Mouse (Mus musculus) midbrain, embryonic 13.5 days (tissue): Measurements from ENCODE around the gene Gm5965. TPM values are rescaled to one million over a fixed set of nuclear protein-coding genes. Genes with fewer than 3 reads are reported as not detected.
"Not testable (repeated sequence)": the region's sequence is repeated elsewhere in the genome, so short reads cannot be mapped to it uniquely, and the experiment has no call there.

Source experiments
- ATAC-seq: fragments of 200-750 bp; cut with Nextera tagmentation; 2 replicates; pipeline ENCODE4 v1.8.0; 2017; ENCODE audit warnings: mild to moderate bottlenecking, moderate TSS enrichment, moderate library complexity
- H3K27ac ChIP-seq: fragments of 300-500 bp; sonication (generic); 2 replicates; pipeline ENCODE4 v1.5.1; 2015; ENCODE audit warnings: inconsistent platforms, mild to moderate bottlenecking, moderate library complexity
- H3K27me3 ChIP-seq: fragments of 300-500 bp; sonication (generic); 2 replicates; pipeline ENCODE4 v1.6.1; 2015; ENCODE audit warnings: mild to moderate bottlenecking, inconsistent platforms
- H3K36me3 ChIP-seq: fragments of 300-500 bp; sonication (generic); 2 replicates; pipeline ENCODE4 v1.6.1; 2015; ENCODE audit warnings: mild to moderate bottlenecking, inconsistent platforms
- H3K4me1 ChIP-seq: fragments of 300-500 bp; sonication (generic); replicated peaks from 2 replicates; pipeline ENCODE4 v1.6.1; 2015; ENCODE audit warnings: inconsistent platforms
- H3K4me2 ChIP-seq: fragments of 300-500 bp; sonication (generic); replicated peaks from 2 replicates; pipeline ENCODE4 v1.6.1; 2015; ENCODE audit warnings: moderate library complexity, mild to moderate bottlenecking, inconsistent platforms
- H3K4me3 ChIP-seq: fragments of 300-500 bp; sonication (generic); replicated peaks from 2 replicates; pipeline ENCODE4 v1.5.1; 2015; ENCODE audit warnings: mild to moderate bottlenecking, inconsistent platforms
- H3K9ac ChIP-seq: fragments of 300-500 bp; sonication (generic); replicated peaks from 2 replicates; pipeline ENCODE4 v1.6.1; 2015; ENCODE audit warnings: mild to moderate bottlenecking, inconsistent platforms
- H3K9me3 ChIP-seq: fragments of 300-500 bp; sonication (generic); 2 replicates; pipeline ENCODE4 v1.6.1; 2016; ENCODE audit warnings: mild to moderate bottlenecking, inconsistent platforms
- WGBS: fragments of 180-500 bp; shearing (Covaris S2); methylation state at CpG from one replicate; pipeline ENCODE4 v1.1.7; 2015; 5-methylcytosine and 5-hydroxymethylcytosine counted together
- polyA plus RNA-seq: library from polyadenylated mRNA; unstranded; fragments of >200 nt; fragmentation: Nextera tagmentation; extraction: Ambion mirVana; gene quantifications from 2 replicates; pipeline ENCODE4 v1.2.1, GENCODE M21; 2015

The Gm5965 gene
- not detected in 2 replicates for polyA plus RNA-seq

- Histone ChIP-seq H3K4me1 (no peaks in the 10 kb centered on the region), H3K4me3 (no peak within 1 kb of the TSS), H3K9me3 (no peaks in the 10 kb centered on the region), H3K27me3 (no peaks in the 10 kb centered on the region), H3K9ac (no peak within 1 kb of the TSS), H3K36me3 (no peaks in the 10 kb centered on the region), H3K27ac (no peak within 1 kb of the TSS), H3K4me2 (no peak within 1 kb of the TSS)
- no peak for ATAC-seq
- 94% methylated on average over 5 of the region's 6 CpGs for WGBS
Measured at GRCm38 (mm10) chr16:88777596-88777995, at the start of gene Gm5965. Gm5965 (plus strand) TSS chr16:88777896.

GRCm38 (mm10) chr16:88728812-88729275, 48.9 kb upstream of the Gm5965 start, which contains the start of gene Krtap13-1:
Krtap13-1 (plus strand) TSS chr16:88728862.
- Histone ChIP-seq H3K36me3 (no peaks in the 10 kb centered on the region), H3K27me3 (no peaks in the 10 kb centered on the region), H3K27ac (no peak within 1 kb of the TSS), H3K4me2 (no peak within 1 kb of the TSS), H3K4me1 (no peaks in the 10 kb centered on the region), H3K9ac (no peak within 1 kb of the TSS), H3K4me3 (no peak within 1 kb of the TSS), H3K9me3 (no peaks in the 10 kb centered on the region)
- 91% methylated on average over 4 of the region's 4 CpGs for WGBS
- ATAC-seq: no peak

GRCm38 (mm10) chr16:88735391-88735790, 42.3 kb upstream of the Gm5965 start:
- Histone ChIP-seq H3K36me3 (no peaks in the 10 kb centered on the region), H3K27me3 (no peaks in the 10 kb centered on the region), H3K9ac (no peak overlapping the region), H3K4me1 (no peaks in the 10 kb centered on the region), H3K9me3 (no peaks in the 10 kb centered on the region), H3K4me2 (no peak overlapping the region), H3K4me3 (no peak overlapping the region), H3K27ac (no peak overlapping the region)
- 70% methylated on average over 2 of the region's 2 CpGs for WGBS
- no peak for ATAC-seq

- Histone ChIP-seq H3K27ac (0 out of 2 replicates have a peak overlapping the region, but pooled peaks have one; percentile 5), H3K4me3 (no peak overlapping the region), H3K36me3 (no peaks in the 10 kb centered on the region), H3K9ac (no peak overlapping the region), H3K9me3 (no peaks in the 10 kb centered on the region), H3K4me1 (no peaks in the 10 kb centered on the region), H3K27me3 (no peaks in the 10 kb centered on the region), H3K4me2 (no peak overlapping the region)
- 54% methylated on average over 4 of the region's 4 CpGs for WGBS
- peak; percentile 50; the same call in 1 of the 2 replicates for ATAC-seq
Measured at GRCm38 (mm10) chr16:88744750-88745340, 32.9 kb upstream of the Gm5965 start.

- Histone ChIP-seq H3K4me3 (no peak overlapping the region), H3K9me3 (no peaks in the 10 kb centered on the region), H3K4me1 (no peaks in the 10 kb centered on the region), H3K9ac (no peak overlapping the region), H3K4me2 (no peak overlapping the region), H3K36me3 (no peaks in the 10 kb centered on the region), H3K27me3 (no peaks in the 10 kb centered on the region), H3K27ac (no peak overlapping the region)
- WGBS: 72% methylated on average over 4 of the region's 4 CpGs
- ATAC-seq: no peak
Measured at GRCm38 (mm10) chr16:88747943-88748342, 29.8 kb upstream of the Gm5965 start.

- not testable (repeated sequence) for ATAC-seq, H3K4me1 ChIP-seq, H3K9ac ChIP-seq, H3K9me3 ChIP-seq, H3K4me2 ChIP-seq, H3K36me3 ChIP-seq, H3K27me3 ChIP-seq, H3K4me3 ChIP-seq, H3K27ac ChIP-seq
- WGBS: 95% methylated on average over 3 of the region's 3 CpGs
Measured at GRCm38 (mm10) chr16:88751535-88751934, 26.2 kb upstream of the Gm5965 start, which contains the start of gene Krtap13. Krtap13 (minus strand) TSS chr16:88751635.

GRCm38 (mm10) chr16:88758547-88758946, 19.1 kb upstream of the Gm5965 start, which contains the start of gene 2310034C09Rik:
2310034C09Rik (plus strand) TSS chr16:88758847.
- H3K27me3 ChIP-seq, ATAC-seq, H3K36me3 ChIP-seq, H3K4me3 ChIP-seq, H3K27ac ChIP-seq, H3K4me2 ChIP-seq, H3K4me1 ChIP-seq, H3K9me3 ChIP-seq, H3K9ac ChIP-seq: not testable (repeated sequence)
- 90% methylated on average over 3 of the region's 3 CpGs for WGBS

GRCm38 (mm10) chr16:88774106-88774505, 3.6 kb upstream of the Gm5965 start, which contains the start of gene 2310057N15Rik:
2310057N15Rik (minus strand) TSS chr16:88774206.
- Histone ChIP-seq H3K27me3 (no peaks in the 10 kb centered on the region), H3K4me1 (no peaks in the 10 kb centered on the region), H3K27ac (no peak within 1 kb of the TSS), H3K4me3 (no peak within 1 kb of the TSS), H3K4me2 (no peak within 1 kb of the TSS), H3K9ac (no peak within 1 kb of the TSS), H3K9me3 (no peaks in the 10 kb centered on the region), H3K36me3 (no peaks in the 10 kb centered on the region)
- ATAC-seq: no peak
- WGBS: 95% methylated on average over 2 of the region's 2 CpGs

GRCm38 (mm10) chr16:88786786-88787185, 9.1 kb downstream of the Gm5965 start:
- Histone ChIP-seq H3K27ac (no peak overlapping the region), H3K4me2 (no peak overlapping the region), H3K4me1 (no peaks in the 10 kb centered on the region), H3K36me3 (no peaks in the 10 kb centered on the region), H3K9me3 (no peaks in the 10 kb centered on the region), H3K4me3 (no peak overlapping the region), H3K9ac (no peak overlapping the region), H3K27me3 (no peaks in the 10 kb centered on the region)
- WGBS: 85% methylated on average over 2 of the region's 2 CpGs
- ATAC-seq: no peak

- Histone ChIP-seq H3K36me3 (no peaks in the 10 kb centered on the region), H3K27me3 (no peaks in the 10 kb centered on the region), H3K9me3 (no peaks in the 10 kb centered on the region), H3K4me3 (no peak within 1 kb of the TSS), H3K4me2 (no peak within 1 kb of the TSS), H3K27ac (no peak within 1 kb of the TSS), H3K9ac (no peak within 1 kb of the TSS), H3K4me1 (no peaks in the 10 kb centered on the region)
- 88% methylated on average over 2 of the region's 2 CpGs for WGBS
- ATAC-seq: no peak
Measured at GRCm38 (mm10) chr16:88811827-88812226, 34.1 kb downstream of the Gm5965 start, which contains the start of gene Gm20741. Gm20741 (minus strand) TSS chr16:88812220.

GRCm38 (mm10) chr16:88820066-88820465, 42.4 kb downstream of the Gm5965 start, which contains the start of gene Krtap15:
Krtap15 (plus strand) TSS chr16:88820215.
- no peak within 1 kb of the TSS for H3K9ac ChIP-seq
- WGBS: 88% methylated on average over 3 of the region's 3 CpGs
- H3K9me3 ChIP-seq: no peaks in the 10 kb centered on the region
- H3K36me3 ChIP-seq: no peaks in the 10 kb centered on the region
- no peak within 1 kb of the TSS for H3K4me2 ChIP-seq
- no peaks in the 10 kb centered on the region for H3K4me1 ChIP-seq
- ATAC-seq: no peak
- H3K27ac ChIP-seq: no peak within 1 kb of the TSS
- no peaks in the 10 kb centered on the region for H3K27me3 ChIP-seq
- H3K4me3 ChIP-seq: no peak within 1 kb of the TSS

GRCm38 (mm10) chr16:88823736-88824135, 46.0 kb downstream of the Gm5965 start:
- Histone ChIP-seq H3K4me2 (no peak overlapping the region), H3K4me1 (no peaks in the 10 kb centered on the region), H3K9ac (no peak overlapping the region), H3K27ac (no peak overlapping the region), H3K36me3 (no peaks in the 10 kb centered on the region), H3K4me3 (no peak overlapping the region), H3K27me3 (no peaks in the 10 kb centered on the region), H3K9me3 (no peaks in the 10 kb centered on the region)
- WGBS: 79% methylated on average over 3 of the region's 3 CpGs
- no peak for ATAC-seq
